Mouse (Mus musculus) small intestine, adult 2 months (tissue): Measurements from ENCODE around the gene Map10. TPM values are rescaled to one million over a fixed set of nuclear protein-coding genes. Genes with fewer than 3 reads are reported as not detected.

Experiments
- H3K27ac ChIP-seq: fragments of 200-500 bp; 2 replicates; pipeline ENCODE4 v1.5.1; 2012; ENCODE audit warnings: low read depth, low read length, control low read depth, inconsistent platforms; ENCODE audit not compliant: insufficient read depth
- H3K27me3 ChIP-seq: fragments of 200-500 bp; 2 replicates; pipeline ENCODE4 v1.6.1; 2012; ENCODE audit warnings: mild to moderate bottlenecking, moderate library complexity, low read length, inconsistent platforms; ENCODE audit not compliant: control insufficient read depth, insufficient read depth
- H3K36me3 ChIP-seq: fragments of 200-500 bp; 2 replicates; pipeline ENCODE4 v1.6.1; 2012; ENCODE audit warnings: mild to moderate bottlenecking, low read length, control low read depth, inconsistent platforms; ENCODE audit not compliant: control insufficient read depth, insufficient read depth
- H3K4me1 ChIP-seq: fragments of 200-500 bp; 2 replicates; pipeline ENCODE4 v1.6.1; 2012; ENCODE audit warnings: low read length, inconsistent platforms, mixed read lengths; ENCODE audit not compliant: control insufficient read depth, insufficient read depth, insufficient read length
- H3K4me3 ChIP-seq: fragments of 200-500 bp; 2 replicates; pipeline ENCODE4 v1.5.1; 2012; ENCODE audit warnings: low read depth, mild to moderate bottlenecking, control low read depth, inconsistent platforms, low read length, moderate library complexity
- CTCF ChIP-seq: fragments of 200-500 bp; IDR thresholded peaks from 2 replicates; pipeline ENCODE4 v1.5.1; 2012; ENCODE audit warnings: low read depth, mild to moderate bottlenecking, control low read depth, inconsistent platforms, low read length, moderate library complexity, mixed read lengths; ENCODE audit not compliant: insufficient replicate concordance, insufficient read length; ENCODE audit errors: extremely low read depth
- POLR2A ChIP-seq: fragments of 200-500 bp; IDR thresholded peaks from 2 replicates; pipeline ENCODE4 v1.6.1; 2012; ENCODE audit warnings: low read depth, mild to moderate bottlenecking, control low read depth, inconsistent platforms, low read length, moderate library complexity
- WGBS: fragments of 180-500 bp; shearing (Covaris S2); methylation state at CpG from one replicate; pipeline ENCODE4 v1.1.7; 2018; 5-methylcytosine and 5-hydroxymethylcytosine counted together
- polyA plus RNA-seq: library from polyadenylated mRNA; depleted of rRNA; stranded (reverse); fragments of >200 nt; gene quantifications from 2 replicates; pipeline ENCODE4 v1.2.3, GENCODE M21; 2012; rRNA removed

The Map10 gene
- polyA plus RNA-seq, 1 experiment, result 0.93 TPM

GRCm38 (mm10) chr8:125718914-125719313, 49.3 kb downstream of the Map10 start:
- TF ChIP-seq CTCF (peak; percentile 66; the same call in 1 of the 2 replicates), POLR2A (no peak)
- WGBS, result 49% methylated on average over 4 of the region's 4 CpGs
- Histone ChIP-seq H3K4me1 (no peaks in the 10 kb centered on the region), H3K27me3 (no peaks in the 10 kb centered on the region), H3K36me3 (no peaks in the 10 kb centered on the region), H3K27ac (no peak overlapping the region), H3K4me3 (no peak overlapping the region)

GRCm38 (mm10) chr8:125722675-125723074, 53.1 kb downstream of the Map10 start:
- TF ChIP-seq POLR2A (no peak), CTCF (no peak)
- Histone ChIP-seq H3K27ac (no peak overlapping the region), H3K27me3 (no peaks in the 10 kb centered on the region), H3K4me3 (no peak overlapping the region), H3K4me1 (no peaks in the 10 kb centered on the region), H3K36me3 (no peaks in the 10 kb centered on the region)
- 87% methylated on average over 7 of the region's 7 CpGs for WGBS

Other genes with a start within 250 kb of the Map10 start
- 6.3 and 9.7 TPM in 2 replicates for gene Sipa1l2, start 100.0 kb upstream of the Map10 start, polyA plus RNA-seq
- 11.7 and 18.9 TPM in 2 replicates for gene Ntpcr, start 60.1 kb downstream of the Map10 start, polyA plus RNA-seq
- gene Pcnx2, start 228.5 kb downstream of the Map10 start, polyA plus RNA-seq, result 0.08 and 0.39 TPM in 2 replicates
- gene Map3k21, start 240.6 kb downstream of the Map10 start, polyA plus RNA-seq, result 8.2 and 14.5 TPM in 2 replicates